Mouse (Mus musculus): ENCODE results near the gene Mtf1.

DNA sequence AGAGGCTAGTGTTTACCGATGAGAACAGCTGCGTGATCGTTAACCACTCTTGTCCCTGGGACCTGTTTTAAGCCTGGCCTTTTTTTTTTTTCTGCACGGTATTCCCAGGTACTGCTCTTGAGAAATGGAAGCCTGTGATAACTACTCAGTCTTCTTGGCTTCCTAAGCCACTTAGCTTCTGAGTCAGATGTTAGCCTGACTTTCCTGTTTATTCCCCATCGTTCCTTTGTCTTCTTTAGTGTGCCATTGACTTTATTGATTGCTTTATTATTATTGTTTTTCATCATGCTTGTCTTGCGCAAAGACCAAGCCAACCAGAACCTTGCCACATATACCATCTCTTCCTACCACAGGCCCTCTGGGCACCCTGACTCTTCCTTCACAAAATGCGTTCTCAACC lies 8.2 kb downstream of the Mtf1 start:
- TF ChIP-seq ZC3H11A (IDR thresholded peaks at IDR 0.05; ENCODE audit: borderline replicate concordance, low read depth, low read length) (no peak), MAFK (IDR thresholded peaks at IDR 0.05; ENCODE audit: insufficient read depth, low read depth, low read length) (no peak)

Measured in ES-E14 (cell line).